Mouse (Mus musculus): ENCODE data around the gene Foxn3. TPM values are rescaled to one million over a fixed set of nuclear protein-coding genes. Genes with fewer than 3 reads are reported as not detected.
"Not testable (repeated sequence)": the region's sequence is repeated elsewhere in the genome, so short reads cannot be mapped to it uniquely, and the experiment has no call there.

The Foxn3 gene
- polyA plus RNA-seq, 1 experiment from 2014 or later = 94.3 TPM

DNA sequence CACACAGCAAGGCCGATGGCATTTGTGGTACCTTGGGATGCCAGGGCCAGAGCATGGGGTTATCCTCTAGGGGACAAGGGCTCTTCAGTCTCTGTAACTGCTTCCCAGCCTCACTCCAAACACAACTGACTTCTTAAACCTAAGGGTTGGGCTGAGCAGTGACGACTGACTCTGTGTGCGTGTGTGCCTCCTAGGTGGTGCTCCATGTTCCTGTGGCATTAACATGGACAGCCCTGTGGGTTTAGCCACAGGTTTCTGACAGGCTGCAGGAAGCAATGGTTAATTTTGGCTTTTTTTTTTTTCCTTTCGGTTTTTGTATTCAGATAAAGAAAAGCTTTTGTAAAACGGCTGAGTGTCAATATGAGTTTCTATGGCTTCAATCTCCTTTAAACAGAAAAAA is 367.7 kb downstream of the Foxn3 start:
- no peak overlapping the region for H3K27ac ChIP-seq (ENCODE audit: low read length)
- no peaks in the 10 kb centered on the region for H3K4me1 ChIP-seq (ENCODE audit: insufficient read depth, low read depth, low read length)
- no peaks in the 10 kb centered on the region for H3K9me3 ChIP-seq (ENCODE audit: low read length)
- H3K9ac ChIP-seq (replicated peaks; ENCODE audit: low read depth) = no peak overlapping the region
- ATAC-seq (no peak), DNase-seq (ENCODE audit: low spot score) (no peak)
- 81% methylated on average over 5 of the region's 5 CpGs for WGBS
- no peak overlapping the region for H3K4me2 ChIP-seq (replicated peaks; ENCODE audit: low read depth, low read length)
- H3K4me3 ChIP-seq (ENCODE audit: low read depth, low read length) = no peak overlapping the region
- no peaks in the 10 kb centered on the region for H3K27me3 ChIP-seq (replicated peaks; ENCODE audit: insufficient read depth, low read length)
- H3K36me3 ChIP-seq (ENCODE audit: insufficient read depth, low read length) = no peaks in the 10 kb centered on the region
- no peak for TF ChIP-seq CTCF (IDR thresholded peaks at IDR 0.05)

- not testable (repeated sequence) for H3K27me3 ChIP-seq (replicated peaks; ENCODE audit: insufficient read depth, low read length); H3K9me3 ChIP-seq (ENCODE audit: low read length); ATAC-seq; H3K4me3 ChIP-seq (ENCODE audit: low read depth, low read length); H3K9ac ChIP-seq (replicated peaks; ENCODE audit: low read depth); H3K4me1 ChIP-seq (ENCODE audit: insufficient read depth, low read depth, low read length); H3K27ac ChIP-seq (ENCODE audit: low read length); H3K4me2 ChIP-seq (replicated peaks; ENCODE audit: low read depth, low read length); H3K36me3 ChIP-seq (ENCODE audit: insufficient read depth, low read length); DNase-seq (ENCODE audit: low spot score)
- 90% methylated on average over 17 of the region's 17 CpGs for WGBS
Observed at GRCm38 (mm10) chr12:99194120-99194519, 369.3 kb downstream of the Foxn3 start.

- no peaks in the 10 kb centered on the region for H3K36me3 ChIP-seq (ENCODE audit: insufficient read depth, low read length)
- no peaks in the 10 kb centered on the region for H3K9me3 ChIP-seq (ENCODE audit: low read length)
- no peak overlapping the region for H3K9ac ChIP-seq (replicated peaks; ENCODE audit: low read depth)
- no peak overlapping the region for H3K4me3 ChIP-seq (ENCODE audit: low read depth, low read length)
- 91% methylated on average over 4 of the region's 4 CpGs for WGBS
- ATAC-seq = no peak
- TF ChIP-seq CTCF (IDR thresholded peaks at IDR 0.05) (no peak), EP300 (IDR thresholded peaks at IDR 0.05) (no peak)
- H3K4me2 ChIP-seq (replicated peaks; ENCODE audit: low read depth, low read length) = no peak overlapping the region
- no peaks in the 10 kb centered on the region for H3K4me1 ChIP-seq (ENCODE audit: insufficient read depth, low read depth, low read length)
- no peak overlapping the region for H3K27ac ChIP-seq (ENCODE audit: low read length)
- no peak for DNase-seq (ENCODE audit: low spot score)
- H3K27me3 ChIP-seq (replicated peaks; ENCODE audit: insufficient read depth, low read length) = no peaks in the 10 kb centered on the region
Observed at GRCm38 (mm10) chr12:99187671-99188070, 375.7 kb downstream of the Foxn3 start.

- DNase-seq (ENCODE audit: low spot score) (no peak), ATAC-seq (no peak)
- H3K9ac ChIP-seq (replicated peaks; ENCODE audit: low read depth) = no peak overlapping the region
- H3K4me3 ChIP-seq (ENCODE audit: low read depth, low read length) = no peak overlapping the region
- no peaks in the 10 kb centered on the region for H3K4me1 ChIP-seq (ENCODE audit: insufficient read depth, low read depth, low read length)
- no peak overlapping the region for H3K27ac ChIP-seq (ENCODE audit: low read length)
- H3K4me2 ChIP-seq (replicated peaks; ENCODE audit: low read depth, low read length) = no peak overlapping the region
- no peaks in the 10 kb centered on the region for H3K36me3 ChIP-seq (ENCODE audit: insufficient read depth, low read length)
- no peaks in the 10 kb centered on the region for H3K27me3 ChIP-seq (replicated peaks; ENCODE audit: insufficient read depth, low read length)
- WGBS = 61% methylated on average over 4 of the region's 4 CpGs
- TF ChIP-seq EP300 (IDR thresholded peaks at IDR 0.05) (no peak), CTCF (IDR thresholded peaks at IDR 0.05) (no peak)
- no peaks in the 10 kb centered on the region for H3K9me3 ChIP-seq (ENCODE audit: low read length)
Observed at GRCm38 (mm10) chr12:99186239-99186638, 377.1 kb downstream of the Foxn3 start.

DNA sequence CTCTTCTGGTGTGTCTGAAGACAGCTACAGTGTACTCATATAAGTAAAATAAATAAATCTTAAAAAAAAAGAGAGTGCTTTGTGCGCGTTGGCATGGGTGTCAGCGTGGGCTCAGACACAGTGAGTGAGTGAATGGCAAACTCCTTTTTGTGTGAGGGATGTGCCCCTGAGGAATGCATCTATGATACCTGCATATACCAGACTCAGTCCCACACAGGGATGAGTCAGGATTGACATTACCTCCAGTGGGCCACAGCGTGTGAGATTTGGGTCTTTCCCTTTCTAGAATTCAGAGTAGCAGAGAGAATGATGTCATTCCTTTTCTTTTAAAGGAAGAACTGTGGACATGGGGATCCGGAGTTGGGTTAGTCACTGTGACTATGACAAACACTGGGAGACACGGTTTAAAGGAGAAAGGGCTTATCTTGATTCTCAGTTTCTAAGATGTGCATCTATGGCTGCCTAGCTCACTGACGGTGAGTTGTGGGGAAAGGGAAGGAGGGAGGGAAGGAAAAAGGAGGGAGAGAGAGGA is 380.1 kb downstream of the Foxn3 start:
- H3K4me2 ChIP-seq (replicated peaks; ENCODE audit: low read depth, low read length) = no peak overlapping the region
- no peak overlapping the region for H3K27ac ChIP-seq (ENCODE audit: low read length)
- WGBS = 71% methylated on average over 7 of the region's 7 CpGs
- H3K4me3 ChIP-seq (ENCODE audit: low read depth, low read length) = no peak overlapping the region
- H3K36me3 ChIP-seq (ENCODE audit: insufficient read depth, low read length) = no peaks in the 10 kb centered on the region
- H3K9ac ChIP-seq (replicated peaks; ENCODE audit: low read depth) = no peak overlapping the region
- no peaks in the 10 kb centered on the region for H3K4me1 ChIP-seq (ENCODE audit: insufficient read depth, low read depth, low read length)
- TF ChIP-seq CTCF (IDR thresholded peaks at IDR 0.05) = no peak
- TF ChIP-seq EP300 (IDR thresholded peaks at IDR 0.05) = no peak
- H3K27me3 ChIP-seq (replicated peaks; ENCODE audit: insufficient read depth, low read length) = no peaks in the 10 kb centered on the region
- no peak for DNase-seq (ENCODE audit: low spot score)
- H3K9me3 ChIP-seq (ENCODE audit: low read length) = no peaks in the 10 kb centered on the region
- ATAC-seq = no peak

- Histone ChIP-seq H3K4me2 (replicated peaks; ENCODE audit: low read depth, low read length) (no peak overlapping the region), H3K36me3 (ENCODE audit: insufficient read depth, low read length) (no peaks in the 10 kb centered on the region), H3K27me3 (replicated peaks; ENCODE audit: insufficient read depth, low read length) (no peaks in the 10 kb centered on the region), H3K9me3 (ENCODE audit: low read length) (no peaks in the 10 kb centered on the region), H3K27ac (ENCODE audit: low read length) (no peak overlapping the region), H3K4me3 (ENCODE audit: low read depth, low read length) (no peak overlapping the region), H3K4me1 (ENCODE audit: insufficient read depth, low read depth, low read length) (no peaks in the 10 kb centered on the region), H3K9ac (replicated peaks; ENCODE audit: low read depth) (no peak overlapping the region)
- DNase-seq (ENCODE audit: low spot score) (no peak), ATAC-seq (no peak)
- WGBS = 93% methylated on average over 3 of the region's 3 CpGs
- no peak for TF ChIP-seq CTCF (IDR thresholded peaks at IDR 0.05)
- TF ChIP-seq EP300 (IDR thresholded peaks at IDR 0.05) = no peak
Observed at GRCm38 (mm10) chr12:99182338-99182737, 381.0 kb downstream of the Foxn3 start.

GRCm38 (mm10) chr12:99180234-99180824 is 383.1 kb downstream of the Foxn3 start:
- Histone ChIP-seq H3K4me3 (ENCODE audit: low read depth, low read length) (no peak overlapping the region), H3K27ac (ENCODE audit: low read length) (no peak overlapping the region), H3K9me3 (ENCODE audit: low read length) (no peaks in the 10 kb centered on the region), H3K4me1 (ENCODE audit: insufficient read depth, low read depth, low read length) (no peaks in the 10 kb centered on the region), H3K27me3 (replicated peaks; ENCODE audit: insufficient read depth, low read length) (no peaks in the 10 kb centered on the region), H3K36me3 (ENCODE audit: insufficient read depth, low read length) (no peaks in the 10 kb centered on the region), H3K4me2 (replicated peaks; ENCODE audit: low read depth, low read length) (no peak overlapping the region), H3K9ac (replicated peaks; ENCODE audit: low read depth) (no peak overlapping the region)
- TF ChIP-seq CTCF (IDR thresholded peaks at IDR 0.05) = no peak
- TF ChIP-seq EP300 (IDR thresholded peaks at IDR 0.05) = no peak
- DNase-seq (ENCODE audit: low spot score) = no peak
- 50% methylated on average over 3 of the region's 3 CpGs for WGBS
- no peak for ATAC-seq
